Mouse (Mus musculus): ENCODE data around the gene Hyou1. TPM values are rescaled to one million over a fixed set of nuclear protein-coding genes. Genes with fewer than 3 reads are reported as not detected.

Hyou1 gene
- polyA plus RNA-seq, 1 experiment from 2014 or later, result 17.8 TPM

DNA sequence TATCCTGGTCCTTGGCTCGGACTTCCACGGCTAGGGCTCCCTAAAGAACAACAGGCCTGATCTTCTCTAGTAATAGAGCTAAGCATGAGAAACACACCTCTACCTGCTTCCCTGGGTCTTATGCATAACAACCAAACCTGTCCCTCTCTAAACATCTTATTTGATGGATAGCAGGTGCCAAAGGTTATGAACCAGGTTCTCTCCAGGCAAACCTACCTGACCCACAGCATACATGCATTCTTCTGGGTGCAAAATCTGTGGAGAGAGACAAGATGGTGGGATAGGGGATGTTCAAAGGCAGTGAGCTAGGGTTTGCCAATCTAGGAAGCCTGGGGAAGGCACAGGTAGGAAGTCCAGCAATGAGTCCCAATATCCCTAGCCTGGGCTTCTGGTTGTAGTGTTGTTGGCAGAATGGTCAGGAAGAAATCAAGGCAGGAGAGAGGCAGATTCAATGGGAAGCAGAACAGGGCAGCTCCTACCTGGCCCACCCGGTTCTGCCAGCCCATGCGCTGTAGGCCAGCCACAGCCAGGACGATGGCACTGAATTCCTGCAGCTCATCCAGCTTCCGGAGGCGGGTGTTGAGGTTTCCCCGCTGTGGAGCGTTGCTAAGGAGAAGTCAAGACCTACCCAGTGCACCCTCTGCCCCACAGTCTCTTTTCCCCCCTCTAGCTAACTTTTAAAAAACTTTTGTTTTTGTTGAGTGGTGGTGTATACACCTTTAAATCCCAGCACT lies 41.7 kb upstream of the Hyou1 start:
- H3K4me1 ChIP-seq (ENCODE audit: control insufficient read depth, insufficient read depth, low read length), result peaks cover 12% of the 10 kb centered on the region
- no peaks in the 10 kb centered on the region for H3K27me3 ChIP-seq (replicated peaks; ENCODE audit: control insufficient read depth, insufficient read depth, low read length)
- DNase-seq (ENCODE audit: low spot score) (no peak), ATAC-seq (no peak)
- peak overlapping the region; percentile 83 for H3K4me3 ChIP-seq (ENCODE audit: low read depth, low read length)
- no peaks in the 10 kb centered on the region for H3K9me3 ChIP-seq (replicated peaks; ENCODE audit: control insufficient read depth, low read length)
- H3K9ac ChIP-seq (ENCODE audit: low read length), result peak overlapping the region; percentile 40; the same call in 1 of the 2 replicates
- peak overlapping the region; percentile 53 for H3K4me2 ChIP-seq (ENCODE audit: low read length)
- peaks cover 38% of the 10 kb centered on the region for H3K36me3 ChIP-seq (ENCODE audit: control insufficient read depth, insufficient read depth, low read length)
- WGBS, result 68% methylated on average over 9 of the region's 9 CpGs
- H3K27ac ChIP-seq (ENCODE audit: low read depth, low read length), result no peak overlapping the region

DNA sequence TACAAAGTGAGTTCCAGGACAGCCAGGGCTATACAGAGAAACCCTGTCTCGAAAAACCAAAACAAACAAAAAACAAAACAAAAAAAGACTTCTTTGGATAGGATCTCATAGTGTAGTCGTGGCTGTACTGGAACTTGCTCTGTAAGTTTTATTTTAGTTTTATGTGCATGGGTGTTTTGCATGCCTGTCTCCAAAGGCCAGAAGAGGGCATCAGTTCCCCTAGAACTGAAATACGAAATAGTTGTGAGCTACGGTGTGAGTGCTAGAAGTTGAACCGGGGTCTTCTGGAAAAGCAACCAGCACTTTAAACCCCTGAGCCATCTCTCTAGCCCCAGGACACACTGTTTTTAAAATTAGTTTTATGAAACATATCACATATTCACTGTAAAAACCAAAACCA lies 40.7 kb upstream of the Hyou1 start:
- no peak for ATAC-seq
- no peaks in the 10 kb centered on the region for H3K9me3 ChIP-seq (replicated peaks; ENCODE audit: control insufficient read depth, low read length)
- no peak overlapping the region for H3K9ac ChIP-seq (ENCODE audit: low read length)

DNA sequence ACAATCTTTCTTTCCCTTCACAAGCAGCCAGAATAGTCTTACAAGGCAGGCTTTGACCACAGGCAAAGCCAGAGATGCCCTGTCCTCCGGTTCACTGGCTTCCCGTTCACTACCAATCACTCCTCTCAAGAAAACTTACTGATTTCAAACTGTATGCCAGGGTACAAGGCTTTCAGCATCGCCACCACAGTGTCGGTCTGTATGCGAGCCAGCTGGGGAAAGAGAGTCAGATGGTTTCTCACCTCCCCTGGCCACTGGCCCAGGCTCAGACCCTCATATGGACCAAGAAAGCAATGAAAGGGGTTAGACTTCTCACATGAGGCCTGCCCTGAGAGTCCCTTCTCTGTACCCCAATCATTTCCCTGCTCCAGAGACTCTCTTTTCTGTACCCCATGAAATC lies 37.8 kb upstream of the Hyou1 start:
- peak overlapping the region; percentile 10; the same call in 1 of the 2 replicates for H3K9ac ChIP-seq (ENCODE audit: low read length)
- no peaks in the 10 kb centered on the region for H3K9me3 ChIP-seq (replicated peaks; ENCODE audit: control insufficient read depth, low read length)
- H3K4me1 ChIP-seq (ENCODE audit: control insufficient read depth, insufficient read depth, low read length), result peaks cover 16% of the 10 kb centered on the region
- no peaks in the 10 kb centered on the region for H3K27me3 ChIP-seq (replicated peaks; ENCODE audit: control insufficient read depth, insufficient read depth, low read length)
- 91% methylated on average over 5 of the region's 5 CpGs for WGBS
- DNase-seq (ENCODE audit: low spot score), result no peak
- no peak overlapping the region for H3K4me3 ChIP-seq (ENCODE audit: low read depth, low read length)
- H3K27ac ChIP-seq (ENCODE audit: low read depth, low read length), result no peak overlapping the region
- H3K36me3 ChIP-seq (ENCODE audit: control insufficient read depth, insufficient read depth, low read length), result peaks cover 30% of the 10 kb centered on the region
- H3K4me2 ChIP-seq (ENCODE audit: low read length), result no peak overlapping the region
- no peak for ATAC-seq

More for the DNA sequence above, 40.7 kb upstream of the Hyou1 start:
- Histone ChIP-seq H3K4me1 (ENCODE audit: control insufficient read depth, insufficient read depth, low read length) (peaks cover 17% of the 10 kb centered on the region), H3K27ac (ENCODE audit: low read depth, low read length) (no peak overlapping the region), H3K4me3 (ENCODE audit: low read depth, low read length) (no peak overlapping the region), H3K27me3 (replicated peaks; ENCODE audit: control insufficient read depth, insufficient read depth, low read length) (no peaks in the 10 kb centered on the region), H3K4me2 (ENCODE audit: low read length) (no peak overlapping the region), H3K36me3 (ENCODE audit: control insufficient read depth, insufficient read depth, low read length) (peaks cover 29% of the 10 kb centered on the region)
- 81% methylated on average over 5 of the region's 5 CpGs for WGBS
- no peak for DNase-seq (ENCODE audit: low spot score)

DNA sequence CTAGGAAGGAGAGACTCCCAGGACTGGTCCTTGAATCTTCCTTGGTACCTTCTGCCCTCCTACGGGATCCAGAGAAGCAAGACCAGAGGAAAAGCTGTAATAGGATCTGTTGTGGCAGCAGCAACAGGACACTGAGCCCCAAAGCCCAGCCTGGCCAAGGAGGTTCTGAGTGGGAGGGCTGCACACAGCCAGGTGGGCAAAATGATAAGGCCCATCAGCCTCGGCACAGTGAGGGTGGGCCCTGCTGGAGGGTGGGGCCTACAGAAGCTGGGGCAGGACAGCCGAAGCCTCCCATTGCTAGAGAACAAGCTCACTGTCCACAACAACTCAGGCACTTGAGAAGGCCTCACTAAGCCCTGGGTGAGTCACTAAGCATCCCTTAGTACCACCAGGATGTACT lies 37.1 kb upstream of the Hyou1 start:
- Histone ChIP-seq H3K4me1 (ENCODE audit: control insufficient read depth, insufficient read depth, low read length) (peaks cover 10% of the 10 kb centered on the region), H3K4me2 (ENCODE audit: low read length) (no peak overlapping the region), H3K27ac (ENCODE audit: low read depth, low read length) (no peak overlapping the region), H3K27me3 (replicated peaks; ENCODE audit: control insufficient read depth, insufficient read depth, low read length) (no peaks in the 10 kb centered on the region), H3K36me3 (ENCODE audit: control insufficient read depth, insufficient read depth, low read length) (peaks cover 30% of the 10 kb centered on the region), H3K4me3 (ENCODE audit: low read depth, low read length) (no peak overlapping the region), H3K9me3 (replicated peaks; ENCODE audit: control insufficient read depth, low read length) (no peaks in the 10 kb centered on the region), H3K9ac (ENCODE audit: low read length) (no peak overlapping the region)
- ATAC-seq (no peak), DNase-seq (ENCODE audit: low spot score) (no peak)
- 80% methylated on average over 3 of the region's 3 CpGs for WGBS

DNA sequence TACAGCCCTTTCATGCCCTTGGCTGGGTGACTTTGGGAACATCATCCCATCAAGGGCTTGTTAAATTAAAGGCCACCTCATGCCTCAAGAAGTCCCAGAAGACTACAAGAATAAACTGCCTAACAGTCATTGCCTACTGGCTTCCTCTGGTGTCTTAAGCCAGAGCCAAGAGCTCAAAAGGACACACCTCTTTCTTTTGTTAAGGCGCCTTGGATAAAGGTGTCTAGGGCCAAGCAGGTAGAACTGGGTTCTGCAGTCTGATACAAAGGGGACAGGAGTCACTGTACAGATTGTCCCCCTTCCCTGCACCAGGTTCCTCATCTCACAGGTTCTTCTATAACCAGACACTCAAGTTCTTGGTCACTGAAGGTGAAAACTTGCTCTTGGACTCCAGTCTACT lies 36.7 kb upstream of the Hyou1 start:
- Histone ChIP-seq H3K9ac (ENCODE audit: low read length) (peak overlapping the region; percentile 77; the same call in 1 of the 2 replicates), H3K9me3 (replicated peaks; ENCODE audit: control insufficient read depth, low read length) (no peaks in the 10 kb centered on the region), H3K27me3 (replicated peaks; ENCODE audit: control insufficient read depth, insufficient read depth, low read length) (no peaks in the 10 kb centered on the region), H3K36me3 (ENCODE audit: control insufficient read depth, insufficient read depth, low read length) (peaks cover 31% of the 10 kb centered on the region), H3K27ac (ENCODE audit: low read depth, low read length) (no peak overlapping the region), H3K4me2 (ENCODE audit: low read length) (no peak overlapping the region), H3K4me1 (ENCODE audit: control insufficient read depth, insufficient read depth, low read length) (peaks cover 6% of the 10 kb centered on the region), H3K4me3 (ENCODE audit: low read depth, low read length) (no peak overlapping the region)
- DNase-seq (ENCODE audit: low spot score) (no peak), ATAC-seq (no peak)
- WGBS, result 89% methylated on average over 1 of the region's 1 CpGs

DNA sequence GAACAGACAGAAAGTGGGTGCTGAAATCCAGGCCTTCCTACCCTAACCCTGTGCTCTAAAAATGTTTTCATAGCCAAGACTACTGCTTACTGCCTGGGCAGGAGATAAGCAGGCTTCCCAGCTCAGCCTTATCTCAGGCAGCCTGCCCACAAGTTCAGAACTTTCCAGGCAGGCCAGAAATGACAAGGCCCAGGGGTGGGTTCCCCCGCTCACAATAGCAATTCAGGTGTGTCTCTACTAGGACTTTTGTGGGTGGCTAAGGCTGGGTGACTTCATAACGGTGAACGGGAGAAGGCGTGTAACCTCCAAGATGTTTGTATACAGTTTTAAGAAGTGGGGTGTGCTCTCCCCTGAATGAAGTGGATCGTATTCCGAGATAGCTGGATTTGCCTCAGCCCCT lies 36.0 kb upstream of the Hyou1 start:
- DNase-seq (ENCODE audit: low spot score) (no peak), ATAC-seq (0 out of 2 replicates have a peak, but pooled peaks have one; percentile 0)
- Histone ChIP-seq H3K27ac (ENCODE audit: low read depth, low read length) (peak overlapping the region; percentile 94; the same call in 1 of the 2 replicates), H3K9ac (ENCODE audit: low read length) (peak overlapping the region; percentile 77), H3K9me3 (replicated peaks; ENCODE audit: control insufficient read depth, low read length) (no peaks in the 10 kb centered on the region), H3K4me3 (ENCODE audit: low read depth, low read length) (peak overlapping the region; percentile 70), H3K27me3 (replicated peaks; ENCODE audit: control insufficient read depth, insufficient read depth, low read length) (no peaks in the 10 kb centered on the region), H3K4me2 (ENCODE audit: low read length) (peak overlapping the region; percentile 70), H3K4me1 (ENCODE audit: control insufficient read depth, insufficient read depth, low read length) (peaks cover 5% of the 10 kb centered on the region), H3K36me3 (ENCODE audit: control insufficient read depth, insufficient read depth, low read length) (peaks cover 34% of the 10 kb centered on the region)
- 11% methylated on average over 6 of the region's 6 CpGs for WGBS

DNA sequence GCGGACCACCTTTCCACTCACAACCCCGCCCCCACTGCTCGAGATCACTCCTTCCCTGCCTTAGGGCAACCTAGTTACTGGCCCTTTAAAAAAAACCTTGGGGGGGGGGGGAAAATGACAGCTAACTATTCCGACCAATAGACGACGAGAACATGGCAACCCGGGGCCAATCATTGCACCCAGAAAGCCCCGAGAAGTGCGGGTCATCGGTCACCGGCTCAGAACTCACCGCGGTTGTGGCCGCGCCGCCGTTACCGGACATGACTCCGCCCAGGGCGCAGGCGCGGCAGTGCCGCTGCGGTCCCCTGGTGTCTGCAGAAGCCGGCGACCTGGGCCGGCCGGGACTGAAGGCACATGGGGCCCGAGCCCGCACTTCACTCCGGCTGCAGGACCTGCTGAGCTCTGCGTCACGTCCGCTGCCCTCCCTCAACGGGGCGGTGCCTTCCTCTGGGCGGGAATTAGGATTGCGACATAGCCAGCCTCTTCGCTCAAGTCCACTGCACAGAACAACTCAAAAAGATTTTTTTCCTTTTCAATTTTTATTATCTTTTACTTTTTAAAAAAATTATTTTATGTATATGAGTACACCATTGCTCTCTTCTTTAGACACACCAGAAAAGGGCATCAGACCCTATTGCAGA lies 35.4 kb upstream of the Hyou1 start, which contains the start of gene Hmbs:
TSS of gene Hmbs (minus strand) at position 448 of the 641 bp plus-strand sequence.
- Histone ChIP-seq H3K4me2 (ENCODE audit: low read length) (peak within 1 kb of the TSS; percentile 70), H3K27ac (ENCODE audit: low read depth, low read length) (peak within 1 kb of the TSS; percentile 94), H3K4me1 (ENCODE audit: control insufficient read depth, insufficient read depth, low read length) (peaks cover 5% of the 10 kb centered on the region), H3K4me3 (ENCODE audit: low read depth, low read length) (peak within 1 kb of the TSS; percentile 70), H3K36me3 (ENCODE audit: control insufficient read depth, insufficient read depth, low read length) (peaks cover 35% of the 10 kb centered on the region), H3K27me3 (replicated peaks; ENCODE audit: control insufficient read depth, insufficient read depth, low read length) (no peaks in the 10 kb centered on the region), H3K9ac (ENCODE audit: low read length) (peak within 1 kb of the TSS; percentile 77), H3K9me3 (replicated peaks; ENCODE audit: control insufficient read depth, low read length) (no peaks in the 10 kb centered on the region)
- DNase-seq (ENCODE audit: low spot score), result peak; percentile 95
- WGBS, result under 1% methylated on average over 39 of the region's 39 CpGs
- peak; percentile 97 for ATAC-seq

DNA sequence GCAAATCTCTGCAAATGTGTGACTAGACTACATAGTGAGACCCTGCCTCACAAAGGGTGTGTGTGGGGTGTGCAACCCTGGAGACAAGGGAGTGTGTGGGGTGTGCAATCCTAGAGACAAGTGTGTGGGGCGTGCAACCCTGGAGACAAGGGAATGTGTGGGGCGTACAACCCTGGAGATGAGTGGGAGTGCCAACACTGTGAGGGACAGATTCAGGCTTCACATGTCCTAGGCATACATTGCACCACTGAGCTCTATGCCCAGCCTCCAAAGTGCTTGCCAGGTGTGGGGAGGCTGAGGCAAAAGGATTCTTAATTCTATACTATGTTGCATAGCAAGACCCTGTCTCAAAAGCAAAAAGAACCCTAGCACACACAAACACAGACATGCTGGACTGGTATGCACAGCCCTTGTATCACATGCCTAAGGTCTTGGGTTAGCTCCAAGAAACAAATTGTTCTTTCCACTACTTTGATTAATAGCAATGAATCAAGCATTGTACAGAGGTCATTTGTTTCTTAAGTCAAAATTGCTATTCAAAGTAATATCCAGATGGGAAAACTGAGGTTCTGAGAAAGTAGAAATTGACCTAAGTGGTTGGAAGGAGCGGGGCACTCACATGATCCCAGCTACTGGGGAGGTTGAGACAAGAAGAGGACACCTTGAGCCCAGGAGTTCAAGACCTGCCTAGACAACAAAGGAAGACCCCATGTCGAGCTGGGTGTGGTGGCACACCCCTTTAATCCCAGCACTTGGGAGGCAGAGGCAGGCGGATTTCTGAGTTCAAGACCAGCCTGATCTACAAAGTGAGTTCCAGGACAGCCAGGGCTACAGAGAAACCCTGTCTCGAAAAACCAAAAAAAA lies 33.5 kb upstream of the Hyou1 start:
- H3K36me3 ChIP-seq (ENCODE audit: control insufficient read depth, insufficient read depth, low read length), result peaks cover 45% of the 10 kb centered on the region
- H3K9me3 ChIP-seq (replicated peaks; ENCODE audit: control insufficient read depth, low read length), result no peaks in the 10 kb centered on the region
- no peak overlapping the region for H3K4me2 ChIP-seq (ENCODE audit: low read length)
- H3K4me1 ChIP-seq (ENCODE audit: control insufficient read depth, insufficient read depth, low read length), result peaks cover 5% of the 10 kb centered on the region
- no peak overlapping the region for H3K9ac ChIP-seq (ENCODE audit: low read length)
- H3K27ac ChIP-seq (ENCODE audit: low read depth, low read length), result no peak overlapping the region
- no peaks in the 10 kb centered on the region for H3K27me3 ChIP-seq (replicated peaks; ENCODE audit: control insufficient read depth, insufficient read depth, low read length)
- DNase-seq (ENCODE audit: low spot score) (no peak), ATAC-seq (no peak)
- H3K4me3 ChIP-seq (ENCODE audit: low read depth, low read length), result no peak overlapping the region
- WGBS, result 88% methylated on average over 6 of the region's 6 CpGs

Data from forebrain, embryonic 14.5 days (tissue).